ENCODE assay signal across 7 mouse cellular contexts in the genomic region with DNA sequence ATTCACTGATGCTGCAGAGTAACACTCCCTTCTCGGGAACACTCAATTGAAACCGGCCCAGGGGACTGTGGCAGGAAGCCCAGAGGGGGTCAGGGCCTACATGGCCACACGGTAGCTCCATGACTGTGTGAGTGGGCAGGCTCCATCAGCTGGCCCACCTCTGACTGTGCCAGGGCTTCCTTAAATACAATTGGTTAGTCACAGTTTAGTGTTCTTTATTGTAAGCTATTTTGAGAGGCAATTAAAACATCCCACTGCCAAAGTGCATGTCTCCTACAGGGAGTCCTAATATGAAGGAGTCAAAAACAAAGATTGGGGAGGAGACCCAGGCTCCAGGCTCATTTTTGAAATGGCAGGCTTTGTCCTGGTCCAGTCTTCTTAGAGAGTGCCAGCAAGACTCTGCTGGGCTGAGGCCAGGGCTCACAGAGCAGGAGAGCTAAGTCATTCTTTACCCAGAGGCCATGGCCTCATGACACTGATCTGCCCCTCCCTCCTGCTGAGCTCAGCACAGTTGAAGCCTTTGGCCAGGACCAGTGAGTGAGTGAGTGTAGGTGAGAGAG.
DNase-seq lines count a peak whose midpoint lies in the region; ATAC-seq and TF ChIP-seq lines count a peak whose summit lies in the region.

No protein-coding gene starts in this region.

- no peak overlapping the region for H3K4me2 ChIP-seq in forebrain, embryonic 14.5 days (ENCODE audit: low read length)
- H3K4me2 ChIP-seq in hindbrain, postnatal 0 days (ENCODE audit: low read depth, low read length): no peak overlapping the region
- H3K4me2 ChIP-seq in midbrain, postnatal 0 days (ENCODE audit: low read depth, low read length, poor library complexity, severe bottlenecking): no peak overlapping the region

- peaks cover 16% of the 10 kb centered on the region for H3K4me1 ChIP-seq in forebrain, embryonic 14.5 days (ENCODE audit: control insufficient read depth, insufficient read depth, low read length)
- H3K4me1 ChIP-seq in hindbrain, postnatal 0 days (ENCODE audit: insufficient read depth, low read length): peaks cover 18% of the 10 kb centered on the region; the same call in 1 of the 2 replicates
- H3K4me1 ChIP-seq in midbrain, postnatal 0 days (ENCODE audit: insufficient read depth, low read length): peaks cover 13% of the 10 kb centered on the region

- H3K36me3 ChIP-seq in forebrain, embryonic 14.5 days (ENCODE audit: control insufficient read depth, insufficient read depth, low read length): no peaks in the 10 kb centered on the region
- no peaks in the 10 kb centered on the region for H3K36me3 ChIP-seq in hindbrain, postnatal 0 days (ENCODE audit: insufficient read depth, low read length)
- no peaks in the 10 kb centered on the region for H3K36me3 ChIP-seq in midbrain, postnatal 0 days (ENCODE audit: insufficient read depth, low read length)

- intact Hi-C loops in left cerebral cortex, postnatal 10 days (cut with DNase I): no loop called here

- peak; percentile 63; the same call in 1 of the 2 replicates for ATAC-seq in forebrain, embryonic 14.5 days
- ATAC-seq in hindbrain, postnatal 0 days: peak; percentile 92
- ATAC-seq in midbrain, postnatal 0 days (ENCODE audit: low FRiP score): peak; percentile 83

- no peaks in the 10 kb centered on the region for H3K9me3 ChIP-seq in forebrain, embryonic 14.5 days (replicated peaks; ENCODE audit: control insufficient read depth, low read length)
- no peaks in the 10 kb centered on the region for H3K9me3 ChIP-seq in hindbrain, postnatal 0 days (ENCODE audit: low read length)
- no peaks in the 10 kb centered on the region for H3K9me3 ChIP-seq in midbrain, postnatal 0 days (ENCODE audit: low read length)

- no peaks in the 10 kb centered on the region for H3K27me3 ChIP-seq in forebrain, embryonic 14.5 days (replicated peaks; ENCODE audit: control insufficient read depth, insufficient read depth, low read length)
- 0 out of 2 replicates have a peak, but pooled peaks cover 3% of the 10 kb centered on the region for H3K27me3 ChIP-seq in hindbrain, postnatal 0 days (ENCODE audit: insufficient read depth, low read length)
- no peaks in the 10 kb centered on the region for H3K27me3 ChIP-seq in midbrain, postnatal 0 days (ENCODE audit: insufficient read depth, low read length)

- WGBS in forebrain, embryonic 14.5 days: 13% methylated on average over 3 of the region's 3 CpGs
- 9% methylated on average over 3 of the region's 3 CpGs for WGBS in hindbrain, postnatal 0 days
- 19% methylated on average over 3 of the region's 3 CpGs for WGBS in midbrain, postnatal 0 days

- TF ChIP-seq CTCF in hindbrain, postnatal 0 days (IDR thresholded peaks at IDR 0.05; ENCODE audit: low read depth): no peak
- no peak for TF ChIP-seq CTCF in midbrain, postnatal 0 days (IDR thresholded peaks at IDR 0.05)

- H3K9ac ChIP-seq in forebrain, embryonic 14.5 days (ENCODE audit: low read length): no peak overlapping the region
- no peak overlapping the region for H3K9ac ChIP-seq in hindbrain, postnatal 0 days (replicated peaks; ENCODE audit: low read length)
- no peak overlapping the region for H3K9ac ChIP-seq in midbrain, postnatal 0 days (replicated peaks; ENCODE audit: low read length, poor library complexity, severe bottlenecking)

- DNase-seq in NIH3T3 (ENCODE audit: low read depth): peak; percentile 70
- peak; percentile 73 for DNase-seq in adrenal gland, adult 8-10 months
- DNase-seq in forebrain, embryonic 14.5 days (ENCODE audit: low spot score): peak; percentile 58
- peak; percentile 84 for DNase-seq in hindbrain, postnatal 0 days (ENCODE audit: low spot score)
- DNase-seq in left cerebral cortex, postnatal 10 days (ENCODE audit: extremely low spot score in 1 of 2, low spot score in 2 of 2): peak; percentile 30 to 53
- DNase-seq in midbrain, postnatal 0 days (ENCODE audit: low spot score): peak; percentile 88
- DNase-seq in retina, embryonic 14.5 days (ENCODE audit: low spot score): no peak

- H3K4me3 ChIP-seq in forebrain, embryonic 14.5 days (ENCODE audit: low read depth, low read length): no peak overlapping the region
- no peak overlapping the region for H3K4me3 ChIP-seq in hindbrain, postnatal 0 days (ENCODE audit: low read length)
- H3K4me3 ChIP-seq in midbrain, postnatal 0 days (ENCODE audit: low read depth, low read length): no peak overlapping the region

- H3K27ac ChIP-seq in forebrain, embryonic 14.5 days (ENCODE audit: low read depth, low read length): peak overlapping the region; percentile 15; the same call in 1 of the 2 replicates
- no peak overlapping the region; the same call in 1 of the 2 replicates for H3K27ac ChIP-seq in hindbrain, postnatal 0 days
- no peak overlapping the region for H3K27ac ChIP-seq in midbrain, postnatal 0 days (ENCODE audit: low read depth, low read length)
